Mouse (Mus musculus) kidney, adult 2 months (tissue): ENCODE data around the gene Eaf1.

ENCODE experiments used
- CTCF ChIP-seq: fragments of 200-500 bp; conservative IDR thresholded peaks from 2 replicates; pipeline ENCODE4 v1.5.1; 2011; ENCODE audit warnings: low read depth, mild to moderate bottlenecking, control low read depth, low read length, moderate library complexity, mixed read lengths; ENCODE audit not compliant: insufficient read depth, insufficient read length
- POLR2A ChIP-seq: fragments of 200-500 bp; IDR thresholded peaks from one replicate; pipeline ENCODE4 v1.6.1; 2011; ENCODE audit warnings: low read depth, low read length, control low read depth

DNA sequence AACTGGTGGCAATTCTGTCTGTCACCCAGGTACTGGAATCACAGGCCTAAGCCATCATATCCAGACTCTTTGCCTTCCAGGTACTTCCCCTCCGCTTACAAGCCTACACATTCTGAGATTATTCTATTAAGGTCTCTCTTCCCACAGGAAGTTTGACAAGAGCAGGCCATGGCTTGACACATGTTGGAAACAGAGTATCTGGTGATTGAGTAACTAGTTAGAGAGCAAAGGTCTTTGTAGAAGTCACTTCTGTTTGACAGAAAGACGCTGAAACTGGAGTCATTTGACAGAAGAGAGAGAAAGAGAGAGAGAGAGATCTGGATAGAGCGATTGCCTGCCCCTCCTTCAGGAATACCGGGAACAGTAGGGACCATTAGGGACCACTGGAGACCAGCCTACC, 36.6 kb downstream of the Eaf1 start:
- TF ChIP-seq POLR2A (no peak), CTCF (no peak)
